Mouse (Mus musculus) lung, postnatal 0 days (tissue): ENCODE data around the gene Irf7. TPM values are rescaled to one million over a fixed set of nuclear protein-coding genes. Genes with fewer than 3 reads are reported as not detected.

Experiments
- ATAC-seq: fragments of 200-750 bp; cut with Nextera tagmentation; 2 replicates; pipeline ENCODE4 v1.8.0; 2017; ENCODE audit warnings: moderate library complexity
- DNase-seq: peaks from one replicate; pipeline ENCODE4 v3.0.0-alpha.2; 2016; ENCODE audit warnings: low spot score
- H3K27ac ChIP-seq: fragments of 300-500 bp; sonication (generic); 2 replicates; pipeline ENCODE4 v1.5.1; 2014; ENCODE audit warnings: antibody characterized with exemption, mild to moderate bottlenecking, low read length, mixed read lengths
- H3K27me3 ChIP-seq: fragments of 300-500 bp; sonication (generic); replicated peaks from 2 replicates; pipeline ENCODE4 v1.6.1; 2014; ENCODE audit warnings: low read length, mixed read lengths; ENCODE audit not compliant: insufficient read depth
- H3K36me3 ChIP-seq: fragments of 300-500 bp; sonication (generic); 2 replicates; pipeline ENCODE4 v1.6.1; 2014; ENCODE audit warnings: low read length, mixed read lengths; ENCODE audit not compliant: insufficient read depth
- H3K4me1 ChIP-seq: fragments of 300-500 bp; sonication (generic); 2 replicates; pipeline ENCODE4 v1.6.1; 2014; ENCODE audit warnings: antibody characterized with exemption, low read depth, low read length, mixed read lengths; ENCODE audit not compliant: insufficient read depth
- H3K4me2 ChIP-seq: fragments of 300-500 bp; sonication (generic); replicated peaks from 2 replicates; pipeline ENCODE4 v1.6.1; 2014; ENCODE audit warnings: low read depth, mild to moderate bottlenecking, low read length, moderate library complexity, mixed read lengths
- H3K4me3 ChIP-seq: fragments of 300-500 bp; sonication (generic); 2 replicates; pipeline ENCODE4 v1.5.1; 2014; ENCODE audit warnings: low read depth, low read length
- H3K9ac ChIP-seq: fragments of 300-500 bp; sonication (generic); replicated peaks from 2 replicates; pipeline ENCODE4 v1.6.1; 2014; ENCODE audit warnings: low read depth, mild to moderate bottlenecking
- H3K9me3 ChIP-seq: fragments of 300-500 bp; sonication (generic); 2 replicates; pipeline ENCODE4 v1.6.1; 2016; ENCODE audit warnings: low read length, mixed read lengths
- CTCF ChIP-seq: IDR thresholded peaks from 2 replicates; pipeline ENCODE4 v1.5.1; 2016; ENCODE audit warnings: antibody characterized with exemption, mild to moderate bottlenecking
- EP300 ChIP-seq: IDR thresholded peaks from 2 replicates; pipeline ENCODE4 v1.6.1; 2016; ENCODE audit warnings: antibody characterized with exemption, mild to moderate bottlenecking, control low read depth
- WGBS: fragments of 180-500 bp; shearing (Covaris S2); extraction: QIAGEN DNeasy Blood & Tissue Kit; methylation state at CpG from one replicate; pipeline ENCODE4 v1.1.7; 2014; 5-methylcytosine and 5-hydroxymethylcytosine counted together
- polyA plus RNA-seq: library from polyadenylated mRNA; unstranded; fragments of >200 nt; fragmentation: Nextera tagmentation; extraction: Ambion mirVana; gene quantifications from 2 replicates; pipeline ENCODE4 v1.2.1, GENCODE M21; 2015

Irf7 gene
- polyA plus RNA-seq, 1 experiment from 2014 or later, result 15.8 TPM

DNA sequence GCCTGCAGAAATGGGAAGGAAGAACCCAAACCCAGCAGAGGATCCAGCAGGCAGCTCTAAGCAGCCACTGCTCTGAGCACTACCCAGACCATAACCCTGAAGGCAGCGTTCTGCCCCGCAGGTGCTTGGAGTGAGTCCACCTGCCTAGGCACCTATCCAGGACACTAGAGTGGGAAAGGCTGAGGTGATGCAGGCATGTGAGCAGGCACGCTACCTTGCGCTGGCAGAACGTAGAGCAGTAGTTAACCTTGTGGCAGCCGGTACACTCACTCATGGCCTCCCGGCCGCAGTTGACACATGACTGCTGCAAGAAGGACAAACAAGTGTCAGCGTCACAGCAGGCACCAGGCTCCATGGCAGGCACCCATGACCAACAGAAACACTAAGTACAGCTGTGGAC lies 35.1 kb upstream of the Irf7 start:
- Histone ChIP-seq H3K27ac (no peak overlapping the region), H3K27me3 (no peaks in the 10 kb centered on the region), H3K4me1 (no peaks in the 10 kb centered on the region), H3K36me3 (peaks cover 29% of the 10 kb centered on the region), H3K9ac (no peak overlapping the region), H3K4me2 (no peak overlapping the region), H3K9me3 (no peaks in the 10 kb centered on the region), H3K4me3 (no peak overlapping the region)
- DNase-seq, result no peak
- 93% methylated on average over 9 of the region's 9 CpGs for WGBS
- ATAC-seq, result no peak
- TF ChIP-seq CTCF (no peak), EP300 (no peak)

GRCm38 (mm10) chr7:141299175-141299574 lies 32.9 kb upstream of the Irf7 start:
- H3K27me3 ChIP-seq, result peaks cover 10% of the 10 kb centered on the region
- TF ChIP-seq EP300, result no peak
- no peak for TF ChIP-seq CTCF
- ATAC-seq (no peak), DNase-seq (no peak)
- no peak overlapping the region for H3K4me3 ChIP-seq
- H3K4me2 ChIP-seq, result no peak overlapping the region
- H3K4me1 ChIP-seq, result peaks cover under 1% of the 10 kb centered on the region; the same call in 1 of the 2 replicates
- H3K36me3 ChIP-seq, result peaks cover 10% of the 10 kb centered on the region; the same call in 1 of the 2 replicates
- H3K27ac ChIP-seq, result no peak overlapping the region
- 87% methylated on average over 8 of the region's 8 CpGs for WGBS
- H3K9me3 ChIP-seq, result no peaks in the 10 kb centered on the region
- no peak overlapping the region for H3K9ac ChIP-seq

DNA sequence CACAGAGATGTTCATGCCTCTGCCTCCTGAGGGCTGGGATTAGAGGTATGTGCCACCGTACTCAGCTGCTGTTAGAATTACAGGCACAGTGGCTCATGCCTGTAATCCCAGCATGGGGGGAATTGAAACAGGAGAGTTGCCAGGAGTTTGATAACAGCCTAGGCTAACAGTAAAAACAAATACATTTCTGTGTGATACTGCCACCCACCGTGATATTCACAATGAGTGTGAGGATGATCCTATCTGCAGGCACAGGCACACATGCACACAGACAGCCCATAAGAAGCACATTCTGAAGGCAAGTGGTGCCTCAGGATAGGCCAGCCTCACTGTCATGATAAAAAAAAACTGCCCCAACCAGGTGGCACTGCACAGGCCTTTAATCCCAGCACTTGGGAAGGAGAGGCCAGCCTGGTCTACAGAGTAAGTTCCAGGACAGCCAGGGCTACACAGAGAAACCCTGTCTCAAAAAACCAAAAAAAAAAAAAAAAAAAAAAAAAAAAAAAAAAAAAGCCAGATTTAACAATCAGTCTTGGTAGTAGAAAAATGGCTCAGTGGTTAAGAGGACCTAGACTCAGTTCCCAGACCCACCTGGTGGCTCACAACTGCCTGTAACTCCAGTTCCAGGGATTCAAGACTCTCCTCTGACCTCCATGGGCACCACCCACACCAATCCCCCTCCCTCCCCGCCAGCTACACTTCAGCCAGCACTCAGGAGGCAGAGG lies 31.8 kb upstream of the Irf7 start:
- peaks cover 5% of the 10 kb centered on the region; the same call in 1 of the 2 replicates for H3K36me3 ChIP-seq
- WGBS, result 76% methylated on average over 3 of the region's 3 CpGs

DNA sequence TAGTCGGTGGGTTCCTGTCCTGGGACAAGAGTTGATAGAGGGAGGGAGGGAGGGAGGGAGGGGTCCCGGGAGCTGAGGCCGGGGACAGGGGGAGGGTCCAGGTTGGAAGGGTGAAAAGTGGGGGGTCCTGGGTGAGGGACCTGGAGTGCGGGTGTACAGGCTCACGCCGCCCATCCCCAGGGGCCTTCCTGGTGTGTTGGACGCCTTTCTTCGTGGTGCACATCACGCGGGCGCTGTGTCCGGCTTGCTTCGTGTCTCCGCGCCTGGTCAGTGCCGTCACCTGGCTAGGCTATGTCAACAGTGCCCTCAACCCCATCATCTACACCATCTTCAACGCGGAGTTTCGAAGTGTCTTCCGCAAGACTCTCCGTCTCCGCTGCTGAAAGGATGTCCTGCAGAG lies 28.2 kb upstream of the Irf7 start:
- 3% methylated on average over 21 of the region's 22 CpGs for WGBS
- Histone ChIP-seq H3K4me2 (peak overlapping the region; percentile 54; the same call in 1 of the 2 replicates), H3K4me1 (peaks cover 9% of the 10 kb centered on the region; the same call in 1 of the 2 replicates), H3K9ac (no peak overlapping the region), H3K4me3 (peak overlapping the region; percentile 15; the same call in 1 of the 2 replicates), H3K9me3 (no peaks in the 10 kb centered on the region), H3K36me3 (no peaks in the 10 kb centered on the region), H3K27ac (no peak overlapping the region), H3K27me3 (peaks cover 45% of the 10 kb centered on the region)
- ATAC-seq, result peak; percentile 47
- DNase-seq, result no peak
- TF ChIP-seq CTCF (no peak), EP300 (no peak)

More for the DNA sequence above, 31.8 kb upstream of the Irf7 start:
- H3K4me1 ChIP-seq, result peaks cover 6% of the 10 kb centered on the region; the same call in 1 of the 2 replicates
- no peak for DNase-seq
- no peak overlapping the region for H3K27ac ChIP-seq
- peaks cover 21% of the 10 kb centered on the region for H3K27me3 ChIP-seq
- no peak for ATAC-seq
- H3K9me3 ChIP-seq, result no peaks in the 10 kb centered on the region
- H3K4me3 ChIP-seq, result no peak overlapping the region
- H3K4me2 ChIP-seq, result no peak overlapping the region
- H3K9ac ChIP-seq, result no peak overlapping the region
- no peak for TF ChIP-seq EP300
- TF ChIP-seq CTCF, result no peak

DNA sequence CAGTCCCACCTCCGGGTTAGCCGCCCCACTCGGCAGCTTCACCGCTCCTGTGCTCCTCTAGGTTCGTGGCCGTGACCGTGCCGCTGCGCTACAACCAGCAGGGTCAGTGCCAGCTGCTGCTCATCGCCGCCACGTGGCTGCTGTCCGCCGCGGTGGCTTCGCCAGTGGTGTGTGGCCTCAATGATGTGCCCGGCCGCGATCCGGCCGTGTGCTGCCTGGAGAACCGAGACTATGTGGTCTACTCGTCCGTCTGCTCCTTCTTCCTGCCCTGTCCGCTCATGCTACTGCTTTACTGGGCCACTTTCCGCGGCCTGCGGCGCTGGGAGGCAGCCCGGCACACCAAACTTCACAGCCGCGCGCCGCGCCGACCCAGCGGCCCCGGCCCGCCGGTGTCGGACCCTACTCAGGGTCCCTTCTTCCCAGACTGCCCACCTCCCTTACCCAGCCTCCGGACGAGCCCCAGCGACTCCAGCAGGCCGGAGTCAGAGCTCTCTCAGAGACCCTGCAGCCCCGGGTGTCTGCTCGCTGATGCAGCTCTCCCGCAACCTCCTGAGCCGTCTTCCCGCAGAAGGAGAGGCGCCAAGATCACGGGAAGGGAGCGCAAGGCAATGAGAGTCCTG lies 27.7 kb upstream of the Irf7 start:
- no peak for TF ChIP-seq EP300
- peak; percentile 33; the same call in 1 of the 2 replicates for TF ChIP-seq CTCF

DNA sequence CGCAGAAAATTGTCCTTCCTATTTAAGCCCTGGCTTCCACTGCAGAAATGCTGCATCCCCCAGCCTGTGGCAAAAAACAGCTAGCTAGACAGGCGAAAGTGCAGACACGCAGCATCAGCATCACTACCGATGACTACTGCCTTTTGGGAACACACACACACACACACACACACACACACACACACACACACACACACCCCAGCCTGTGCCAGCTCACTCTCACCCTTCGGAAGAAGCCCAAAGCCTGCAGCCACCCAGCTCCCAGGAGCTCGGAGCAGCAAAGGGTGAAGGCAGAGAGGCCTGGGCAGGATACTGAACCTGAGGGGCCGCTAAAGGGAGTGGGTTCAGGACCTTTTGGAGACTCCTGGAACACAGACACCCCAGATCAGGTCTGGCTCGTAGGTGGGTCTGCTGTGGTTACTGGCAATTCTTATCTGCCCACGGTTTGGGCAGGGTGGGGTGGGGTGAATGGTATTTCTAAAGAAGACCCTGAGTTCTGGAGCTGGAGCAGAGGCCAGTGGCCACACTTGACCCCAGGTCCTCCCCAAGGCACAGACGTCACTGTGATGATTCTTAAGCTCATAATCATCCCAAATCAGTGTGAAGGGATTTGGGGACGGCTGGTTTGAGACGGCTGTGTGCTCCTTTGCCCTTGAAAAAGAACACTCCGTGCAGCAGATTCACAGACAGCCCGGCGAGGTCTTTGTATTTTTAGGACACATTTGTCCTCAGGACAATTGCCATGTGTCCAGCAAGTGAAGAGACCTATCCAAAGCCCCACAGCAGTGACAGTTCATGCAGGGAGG lies 26.5 kb upstream of the Irf7 start:
- Histone ChIP-seq H3K27me3 (peaks cover 45% of the 10 kb centered on the region), H3K9me3 (no peaks in the 10 kb centered on the region), H3K27ac (no peak overlapping the region), H3K4me1 (peaks cover 9% of the 10 kb centered on the region; the same call in 1 of the 2 replicates), H3K9ac (no peak overlapping the region), H3K4me2 (no peak overlapping the region), H3K36me3 (no peaks in the 10 kb centered on the region), H3K4me3 (no peak overlapping the region)
- 51% methylated on average over 15 of the region's 15 CpGs for WGBS
- no peak for DNase-seq
- no peak for TF ChIP-seq EP300
- no peak for TF ChIP-seq CTCF
- ATAC-seq, result no peak

More for the DNA sequence above, 27.7 kb upstream of the Irf7 start:
- Histone ChIP-seq H3K9ac (no peak overlapping the region), H3K27me3 (peaks cover 45% of the 10 kb centered on the region), H3K9me3 (no peaks in the 10 kb centered on the region), H3K4me2 (peak overlapping the region; percentile 54), H3K27ac (no peak overlapping the region), H3K36me3 (no peaks in the 10 kb centered on the region), H3K4me3 (peak overlapping the region; percentile 15; the same call in 1 of the 2 replicates), H3K4me1 (peaks cover 9% of the 10 kb centered on the region; the same call in 1 of the 2 replicates)
- DNase-seq (peak; percentile 51), ATAC-seq (peak; percentile 58)
- 2% methylated on average over 45 of the region's 53 CpGs for WGBS
